Mouse (Mus musculus): Measurements from ENCODE around the gene Abl2. TPM values are rescaled to one million over a fixed set of nuclear protein-coding genes. Genes with fewer than 3 reads are reported as not detected.
"Not testable (repeated sequence)": the region's sequence is repeated elsewhere in the genome, so short reads cannot be mapped to it uniquely, and the experiment has no call there.

Abl2 gene
- total RNA-seq, 2 experiments from 2014 or later: 59.6 to 59.7 TPM

- intact Hi-C loops (cut with DNase I): no loop called here
- DNase-seq (ENCODE audit: low spot score in 2 of 2): no peak
Observed at GRCm38 (mm10) chr1:156657523-156657922, 98.9 kb downstream of the Abl2 start.

GRCm38 (mm10) chr1:156658676-156659075, 100.1 kb downstream of the Abl2 start:
- intact Hi-C loops (cut with DNase I): no loop called here
- no peak for DNase-seq (ENCODE audit: low spot score in 2 of 2)

- intact Hi-C loops (cut with DNase I): no loop called here
Observed at GRCm38 (mm10) chr1:156659906-156660659, 101.5 kb downstream of the Abl2 start.

GRCm38 (mm10) chr1:156660660-156661236, 102.2 kb downstream of the Abl2 start:
- intact Hi-C loops (cut with DNase I); DNase-seq (ENCODE audit: low spot score in 2 of 2): not testable (repeated sequence)

More at GRCm38 (mm10) chr1:156659906-156660659, 101.5 kb downstream of the Abl2 start:
- no peak for DNase-seq (ENCODE audit: low spot score in 2 of 2)

- intact Hi-C loops (cut with DNase I): no loop called here
- DNase-seq (ENCODE audit: low spot score in 2 of 2): no peak
Observed at GRCm38 (mm10) chr1:156665777-156666176, 107.2 kb downstream of the Abl2 start.

- intact Hi-C loops (cut with DNase I): no loop called here
Observed at GRCm38 (mm10) chr1:156667141-156667926, 108.7 kb downstream of the Abl2 start.

GRCm38 (mm10) chr1:156668602-156669001, 110.0 kb downstream of the Abl2 start:
- intact Hi-C loops (cut with DNase I): no loop called here
- no peak for DNase-seq (ENCODE audit: low spot score in 2 of 2)

More at GRCm38 (mm10) chr1:156667141-156667926, 108.7 kb downstream of the Abl2 start:
- DNase-seq (ENCODE audit: low spot score in 2 of 2): peak in 1 of 2 experiments; percentile 64

GRCm38 (mm10) chr1:156669208-156669983, 110.8 kb downstream of the Abl2 start:
- DNase-seq (ENCODE audit: low spot score in 2 of 2): no peak
- intact Hi-C loops (cut with DNase I): no loop called here

GRCm38 (mm10) chr1:156671921-156672320, 113.3 kb downstream of the Abl2 start:
- no peak for DNase-seq (ENCODE audit: low spot score in 2 of 2)
- intact Hi-C loops (cut with DNase I): no loop called here

GRCm38 (mm10) chr1:156672720-156673475, 114.3 kb downstream of the Abl2 start:
- no peak for DNase-seq (ENCODE audit: low spot score in 2 of 2)
- intact Hi-C loops (cut with DNase I): no loop called here

GRCm38 (mm10) chr1:156673476-156674194, 115.0 kb downstream of the Abl2 start:
- no peak for DNase-seq (ENCODE audit: low spot score in 2 of 2)
- intact Hi-C loops (cut with DNase I): no loop called here

GRCm38 (mm10) chr1:156674195-156675000, 115.8 kb downstream of the Abl2 start, which contains the start of gene Tor3a:
Gene Tor3a (minus strand): TSS chr1:156674356.
- intact Hi-C loops (cut with DNase I): no loop called here
- DNase-seq (ENCODE audit: low spot score in 2 of 2): peak; percentile 57 to 59

GRCm38 (mm10) chr1:156676171-156676570, 117.6 kb downstream of the Abl2 start:
- intact Hi-C loops (cut with DNase I): no loop called here
- peak; percentile 57 to 59 for DNase-seq (ENCODE audit: low spot score in 2 of 2)

GRCm38 (mm10) chr1:156676596-156676995, 118.0 kb downstream of the Abl2 start:
- intact Hi-C loops (cut with DNase I): no loop called here

GRCm38 (mm10) chr1:156677230-156677629, 118.6 kb downstream of the Abl2 start:
- intact Hi-C loops (cut with DNase I): no loop called here
- DNase-seq (ENCODE audit: low spot score in 2 of 2): no peak

More at GRCm38 (mm10) chr1:156676596-156676995, 118.0 kb downstream of the Abl2 start:
- no peak for DNase-seq (ENCODE audit: low spot score in 2 of 2)

- DNase-seq (ENCODE audit: low spot score in 2 of 2): no peak
- intact Hi-C loops (cut with DNase I): no loop called here
Observed at GRCm38 (mm10) chr1:156679599-156679998, 121.0 kb downstream of the Abl2 start.

GRCm38 (mm10) chr1:156686025-156686661, 127.6 kb downstream of the Abl2 start:
- intact Hi-C loops (cut with DNase I): no loop called here
- no peak for DNase-seq (ENCODE audit: low spot score in 2 of 2)

All from left cerebral cortex, postnatal 14 days (tissue).